Mouse (Mus musculus): ENCODE results near the gene Mta2. TPM values are rescaled to one million over a fixed set of nuclear protein-coding genes. Genes with fewer than 3 reads are reported as not detected.
"Not testable (repeated sequence)": the region's sequence is repeated elsewhere in the genome, so short reads cannot be mapped to it uniquely, and the experiment has no call there.

The Mta2 gene
- total and polyA plus RNA-seq, 3 experiments: 76.9 to 183 (median 177) TPM

DNA sequence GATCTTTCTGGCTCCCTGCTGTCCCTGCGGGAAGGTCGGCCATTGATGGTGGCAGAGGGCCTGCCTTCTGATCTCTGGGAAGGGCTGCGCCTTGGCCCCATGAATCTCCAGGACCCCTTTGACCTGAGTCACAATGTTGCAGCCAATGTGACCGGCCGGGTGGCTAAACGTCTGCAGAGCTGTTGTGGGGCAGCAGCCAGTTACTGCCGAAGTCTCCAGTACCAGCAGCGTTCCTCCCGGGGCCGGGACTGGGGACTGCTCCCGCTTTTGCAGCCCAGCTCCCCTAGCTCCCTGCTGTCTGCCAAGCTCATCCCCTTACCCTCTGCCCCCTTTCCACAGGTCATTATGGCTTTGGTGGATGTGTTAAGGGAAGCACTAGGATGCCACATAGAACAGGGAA, 23.4 kb downstream of the Mta2 start:
- TF ChIP-seq POLR2AphosphoS5 (IDR thresholded peaks at IDR 0.05; ENCODE audit: insufficient replicate concordance, low read depth, low read length): no peak
- TF ChIP-seq GATA2 (IDR thresholded peaks at IDR 0.05; ENCODE audit: borderline replicate concordance, low read depth, low read length): no peak
- no peak for TF ChIP-seq TAL1 (conservative IDR thresholded peaks at IDR 0.05; ENCODE audit: low read depth, low read length)
- no peak for TF ChIP-seq GATA1 (IDR thresholded peaks at IDR 0.05; ENCODE audit: borderline replicate concordance, low read length)
- H3K4me1 ChIP-seq (ENCODE audit: insufficient read depth, low read depth, low read length): peaks cover 52% of the 10 kb centered on the region

DNA sequence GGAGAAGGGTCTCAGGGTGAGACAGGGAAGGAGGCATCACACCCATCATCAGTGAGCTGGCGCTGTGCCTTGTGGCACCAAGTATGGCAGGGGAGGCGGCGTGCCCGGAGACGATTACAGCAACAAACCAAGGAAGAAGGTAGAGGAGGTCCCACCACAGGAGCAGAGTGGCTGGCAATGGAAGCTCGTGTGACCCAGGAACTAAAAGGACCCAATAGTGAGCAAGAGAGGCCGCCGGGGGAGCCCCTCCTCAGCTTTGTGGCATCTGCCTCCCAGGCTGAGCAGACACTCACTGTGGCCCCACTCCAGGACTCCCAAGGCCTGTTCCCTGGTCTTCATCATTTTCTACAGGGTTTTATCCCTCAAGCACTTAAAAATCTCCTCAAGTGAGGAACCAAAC, 24.1 kb downstream of the Mta2 start:
- no peak for ATAC-seq (ENCODE audit: extremely low read depth, insufficient number of reproducible peaks, low FRiP score, poor library complexity, severe bottlenecking)
- no peak for TF ChIP-seq CTCF (IDR thresholded peaks at IDR 0.05; ENCODE audit: low read depth, low read length)
- TF ChIP-seq GATA1 (IDR thresholded peaks at IDR 0.05; ENCODE audit: borderline replicate concordance, low read length): no peak
- TF ChIP-seq GATA2 (IDR thresholded peaks at IDR 0.05; ENCODE audit: borderline replicate concordance, low read depth, low read length): no peak
- TF ChIP-seq POLR2AphosphoS5 (IDR thresholded peaks at IDR 0.05; ENCODE audit: insufficient replicate concordance, low read depth, low read length): no peak
- no peak for TF ChIP-seq TAL1 (conservative IDR thresholded peaks at IDR 0.05; ENCODE audit: low read depth, low read length)
- peaks cover 59% of the 10 kb centered on the region for H3K4me1 ChIP-seq (ENCODE audit: insufficient read depth, low read depth, low read length)
- no peaks in the 10 kb centered on the region for H3K9me3 ChIP-seq (replicated peaks)
- H3K27me3 ChIP-seq (ENCODE audit: insufficient read depth, low read length): no peaks in the 10 kb centered on the region
- DNase-seq (ENCODE audit: low spot score): no peak
- H3K36me3 ChIP-seq (replicated peaks): peaks cover 91% of the 10 kb centered on the region
- peak overlapping the region; percentile 38; the same call in 1 of the 2 replicates for H3K4me3 ChIP-seq (ENCODE audit: low read depth, low read length)

More for the DNA sequence above, 23.4 kb downstream of the Mta2 start:
- Histone ChIP-seq H3K9me3 (replicated peaks) (no peaks in the 10 kb centered on the region), H3K36me3 (replicated peaks) (peaks cover 91% of the 10 kb centered on the region), H3K27me3 (ENCODE audit: insufficient read depth, low read length) (no peaks in the 10 kb centered on the region), H3K4me3 (ENCODE audit: low read depth, low read length) (no peak overlapping the region; the same call in 1 of the 2 replicates)
- ATAC-seq (ENCODE audit: extremely low read depth, insufficient number of reproducible peaks, low FRiP score, poor library complexity, severe bottlenecking): no peak
- no peak for DNase-seq (ENCODE audit: low spot score)

DNA sequence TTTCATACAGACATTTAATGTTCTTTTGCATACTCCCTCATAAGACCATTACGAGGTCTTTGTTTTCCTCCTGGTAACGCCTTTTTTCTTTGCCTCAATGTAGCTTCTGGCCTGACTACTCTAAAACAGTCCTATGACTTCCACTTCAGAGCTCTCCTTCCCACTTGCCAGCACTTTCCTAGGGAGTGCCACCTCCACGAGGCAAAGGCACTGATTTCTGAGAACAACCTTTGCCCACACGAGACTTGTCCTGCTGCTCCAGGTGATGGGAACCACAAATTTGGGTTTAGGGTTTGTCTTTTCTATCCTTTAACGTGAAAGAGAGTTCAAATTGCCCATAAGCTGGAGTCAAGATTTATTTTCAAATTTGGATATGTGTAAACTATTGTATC, 24.5 kb downstream of the Mta2 start:
- TF ChIP-seq POLR2AphosphoS5 (IDR thresholded peaks at IDR 0.05; ENCODE audit: insufficient replicate concordance, low read depth, low read length) (no peak), GATA2 (IDR thresholded peaks at IDR 0.05; ENCODE audit: borderline replicate concordance, low read depth, low read length) (no peak), GATA1 (IDR thresholded peaks at IDR 0.05; ENCODE audit: borderline replicate concordance, low read length) (no peak), TAL1 (conservative IDR thresholded peaks at IDR 0.05; ENCODE audit: low read depth, low read length) (no peak), CTCF (IDR thresholded peaks at IDR 0.05; ENCODE audit: low read depth, low read length) (no peak)
- H3K4me3 ChIP-seq (ENCODE audit: low read depth, low read length): peak overlapping the region; percentile 82
- H3K36me3 ChIP-seq (replicated peaks): peaks cover 91% of the 10 kb centered on the region
- peaks cover 64% of the 10 kb centered on the region for H3K4me1 ChIP-seq (ENCODE audit: insufficient read depth, low read depth, low read length)
- no peaks in the 10 kb centered on the region for H3K9me3 ChIP-seq (replicated peaks)
- no peaks in the 10 kb centered on the region for H3K27me3 ChIP-seq (ENCODE audit: insufficient read depth, low read length)
- ATAC-seq (ENCODE audit: extremely low read depth, insufficient number of reproducible peaks, low FRiP score, poor library complexity, severe bottlenecking) (no peak), DNase-seq (ENCODE audit: low spot score) (no peak)

DNA sequence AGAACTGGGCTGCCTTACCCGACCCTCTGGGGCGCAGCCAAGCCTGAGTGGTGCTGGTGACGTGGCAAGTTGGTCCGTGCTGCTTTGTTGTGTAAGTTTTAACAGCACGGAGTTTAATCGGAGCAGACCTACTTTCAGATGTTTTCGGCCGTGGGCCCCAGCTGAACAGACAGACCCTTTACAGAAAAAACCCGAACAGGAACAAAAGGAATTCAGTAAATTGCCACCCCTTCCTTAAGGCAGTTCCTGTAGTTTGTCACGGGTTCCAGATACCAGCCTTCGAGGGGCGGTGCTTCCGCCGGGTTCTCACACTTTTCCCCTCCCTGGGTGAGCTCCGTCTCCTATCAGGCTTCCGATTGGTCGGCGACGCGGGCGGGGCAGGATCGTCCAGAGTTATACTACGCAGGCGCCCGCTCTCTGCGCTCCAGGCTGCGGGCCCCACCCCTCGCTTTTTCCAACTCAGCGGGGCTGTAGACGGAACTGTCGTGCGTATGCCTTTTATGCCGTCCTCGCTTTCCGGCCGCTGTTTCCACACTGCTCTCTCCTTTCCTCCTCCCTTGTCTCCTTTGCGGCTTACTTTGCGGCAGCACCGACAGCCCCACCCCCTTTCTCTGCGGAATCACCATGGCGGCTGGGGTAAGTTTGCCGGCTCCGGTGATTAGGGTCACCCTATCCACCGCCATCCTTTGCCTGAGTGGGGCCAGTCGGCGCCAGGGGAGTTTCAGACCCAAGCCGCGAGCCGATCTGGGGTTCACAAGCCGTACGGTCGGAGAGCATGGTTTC, 25.1 kb downstream of the Mta2 start, which contains the start of gene Eef1g:
Gene Eef1g, plus strand, starts transcription at position 452 of the 783 bp plus-strand sequence.
- DNase-seq (ENCODE audit: low spot score): peak; percentile 90
- ATAC-seq (ENCODE audit: extremely low read depth, insufficient number of reproducible peaks, low FRiP score, poor library complexity, severe bottlenecking): peak; percentile 95
- Histone ChIP-seq H3K36me3 (replicated peaks) (peaks cover 91% of the 10 kb centered on the region), H3K9me3 (replicated peaks) (no peaks in the 10 kb centered on the region), H3K27me3 (ENCODE audit: insufficient read depth, low read length) (no peaks in the 10 kb centered on the region), H3K4me1 (ENCODE audit: insufficient read depth, low read depth, low read length) (peaks cover 68% of the 10 kb centered on the region), H3K4me3 (ENCODE audit: low read depth, low read length) (peak within 1 kb of the TSS; percentile 82)
- TF ChIP-seq GATA1 (IDR thresholded peaks at IDR 0.05; ENCODE audit: borderline replicate concordance, low read length): no peak
- no peak for TF ChIP-seq TAL1 (conservative IDR thresholded peaks at IDR 0.05; ENCODE audit: low read depth, low read length)
- TF ChIP-seq POLR2AphosphoS5 (IDR thresholded peaks at IDR 0.05; ENCODE audit: insufficient replicate concordance, low read depth, low read length): no peak
- no peak for TF ChIP-seq CTCF (IDR thresholded peaks at IDR 0.05; ENCODE audit: low read depth, low read length)
- TF ChIP-seq GATA2 (IDR thresholded peaks at IDR 0.05; ENCODE audit: borderline replicate concordance, low read depth, low read length): no peak

DNA sequence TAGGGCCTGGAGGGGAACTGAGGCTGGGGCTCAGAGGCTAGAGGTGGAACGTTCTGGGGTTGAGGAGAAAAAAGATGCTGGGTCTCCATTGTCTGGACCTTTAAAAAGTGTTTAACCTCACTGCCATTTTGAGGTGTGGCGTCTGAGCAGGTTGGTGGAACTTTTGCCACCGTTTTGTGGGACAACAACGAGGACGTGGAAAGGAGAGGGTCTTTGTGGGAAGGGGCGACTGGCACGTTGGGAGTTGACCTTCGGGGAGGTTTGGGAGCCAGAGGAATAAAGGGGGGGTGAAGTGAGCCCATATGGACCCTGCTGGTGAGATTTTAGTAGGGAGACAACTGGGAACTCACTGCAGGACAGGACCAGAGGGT, 25.7 kb downstream of the Mta2 start:
- Histone ChIP-seq H3K9me3 (replicated peaks) (no peaks in the 10 kb centered on the region), H3K4me3 (ENCODE audit: low read depth, low read length) (peak overlapping the region; percentile 82), H3K36me3 (replicated peaks) (peaks cover 91% of the 10 kb centered on the region), H3K4me1 (ENCODE audit: insufficient read depth, low read depth, low read length) (peaks cover 68% of the 10 kb centered on the region), H3K27me3 (ENCODE audit: insufficient read depth, low read length) (no peaks in the 10 kb centered on the region)
- no peak for TF ChIP-seq GATA2 (IDR thresholded peaks at IDR 0.05; ENCODE audit: borderline replicate concordance, low read depth, low read length)
- TF ChIP-seq CTCF (IDR thresholded peaks at IDR 0.05; ENCODE audit: low read depth, low read length): no peak
- TF ChIP-seq GATA1 (IDR thresholded peaks at IDR 0.05; ENCODE audit: borderline replicate concordance, low read length): no peak
- no peak for TF ChIP-seq TAL1 (conservative IDR thresholded peaks at IDR 0.05; ENCODE audit: low read depth, low read length)
- TF ChIP-seq POLR2AphosphoS5 (IDR thresholded peaks at IDR 0.05; ENCODE audit: insufficient replicate concordance, low read depth, low read length): no peak
- no peak for DNase-seq (ENCODE audit: low spot score)
- ATAC-seq (ENCODE audit: extremely low read depth, insufficient number of reproducible peaks, low FRiP score, poor library complexity, severe bottlenecking): no peak

DNA sequence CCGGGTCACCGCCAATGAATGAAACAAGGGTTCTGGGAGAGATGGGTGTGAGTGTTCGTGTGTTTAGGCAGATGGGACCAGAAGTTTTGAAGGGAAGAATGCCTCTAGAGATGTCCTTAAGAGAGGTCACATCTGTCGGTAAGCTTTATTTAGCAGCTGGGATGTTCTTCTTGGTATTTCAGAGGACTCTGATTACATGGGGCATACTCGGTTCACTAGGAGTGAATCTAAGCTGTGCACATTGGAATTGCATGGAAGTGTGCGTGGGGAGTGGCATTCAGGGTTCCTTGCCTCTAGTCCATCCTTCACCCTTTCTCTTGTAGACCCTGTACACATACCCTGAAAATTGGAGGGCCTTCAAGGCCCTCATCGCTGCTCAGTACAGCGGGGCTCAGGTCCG, 26.2 kb downstream of the Mta2 start:
- H3K4me1 ChIP-seq (ENCODE audit: insufficient read depth, low read depth, low read length): peaks cover 69% of the 10 kb centered on the region
- H3K9me3 ChIP-seq (replicated peaks): no peaks in the 10 kb centered on the region
- H3K4me3 ChIP-seq (ENCODE audit: low read depth, low read length): peak overlapping the region; percentile 82
- DNase-seq (ENCODE audit: low spot score) (no peak), ATAC-seq (ENCODE audit: extremely low read depth, insufficient number of reproducible peaks, low FRiP score, poor library complexity, severe bottlenecking) (no peak)
- peaks cover 91% of the 10 kb centered on the region for H3K36me3 ChIP-seq (replicated peaks)
- no peaks in the 10 kb centered on the region for H3K27me3 ChIP-seq (ENCODE audit: insufficient read depth, low read length)
- TF ChIP-seq GATA2 (IDR thresholded peaks at IDR 0.05; ENCODE audit: borderline replicate concordance, low read depth, low read length) (no peak), CTCF (IDR thresholded peaks at IDR 0.05; ENCODE audit: low read depth, low read length) (no peak), TAL1 (conservative IDR thresholded peaks at IDR 0.05; ENCODE audit: low read depth, low read length) (no peak), GATA1 (IDR thresholded peaks at IDR 0.05; ENCODE audit: borderline replicate concordance, low read length) (no peak), POLR2AphosphoS5 (IDR thresholded peaks at IDR 0.05; ENCODE audit: insufficient replicate concordance, low read depth, low read length) (no peak)

DNA sequence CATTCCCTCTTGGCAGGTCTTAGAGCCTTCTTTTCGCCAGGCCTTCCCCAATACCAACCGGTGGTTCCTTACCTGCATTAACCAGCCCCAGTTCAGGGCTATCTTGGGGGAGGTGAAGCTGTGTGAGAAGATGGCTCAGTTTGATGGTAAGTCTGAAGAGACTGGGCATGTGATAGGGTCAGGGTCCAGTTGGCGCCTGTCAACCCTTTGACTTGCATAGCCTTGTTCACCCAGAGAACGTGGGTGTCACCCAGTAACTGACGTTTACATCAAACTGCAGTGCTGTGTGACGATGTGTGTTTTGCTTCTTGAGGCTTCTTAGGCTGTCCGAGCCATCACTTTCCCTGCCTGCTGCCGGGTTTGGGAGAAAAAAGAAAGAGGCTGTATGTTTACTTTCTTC, 30.8 kb downstream of the Mta2 start:
- ATAC-seq (ENCODE audit: extremely low read depth, insufficient number of reproducible peaks, low FRiP score, poor library complexity, severe bottlenecking); DNase-seq (ENCODE audit: low spot score); H3K27me3 ChIP-seq (ENCODE audit: insufficient read depth, low read length); H3K9me3 ChIP-seq (replicated peaks): not testable (repeated sequence)
- Histone ChIP-seq H3K36me3 (replicated peaks) (peaks cover 98% of the 10 kb centered on the region), H3K4me3 (ENCODE audit: low read depth, low read length) (peak overlapping the region; percentile 38; the same call in 1 of the 2 replicates), H3K4me1 (ENCODE audit: insufficient read depth, low read depth, low read length) (peaks cover 82% of the 10 kb centered on the region)
